8 mouse cellular contexts compared by ENCODE assay signal in the genomic region with DNA sequence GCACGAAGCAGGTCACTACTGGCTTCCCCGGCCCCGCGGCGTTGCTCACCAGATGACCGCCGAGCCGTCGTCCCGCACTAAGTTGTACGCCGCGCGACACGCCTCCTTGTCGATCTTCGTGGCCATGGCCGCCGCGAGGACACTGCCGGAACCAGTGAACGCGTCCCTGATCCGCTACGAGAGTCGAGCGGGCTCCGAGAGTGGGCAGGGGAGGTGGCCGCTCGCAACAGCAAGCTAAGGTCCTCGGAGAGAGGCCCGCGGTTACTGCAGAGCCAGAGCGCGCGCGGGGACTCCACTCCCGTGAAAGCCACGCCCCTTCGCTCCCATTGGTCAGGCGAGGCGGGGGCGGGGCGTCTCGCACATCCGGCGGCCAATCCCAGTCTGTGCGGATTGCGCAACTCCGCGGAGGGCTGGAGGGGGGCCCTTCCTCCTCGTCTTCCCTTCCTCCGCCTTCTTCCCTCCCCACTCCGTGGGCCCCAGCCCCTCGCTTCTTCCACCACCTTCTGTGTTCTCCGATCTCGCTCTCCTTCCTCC. TPM values are rescaled to one million over a fixed set of nuclear protein-coding genes. Genes with fewer than 3 reads are reported as not detected.
DNase-seq lines count a peak whose midpoint lies in the region; ATAC-seq and TF ChIP-seq lines count a peak whose summit lies in the region.

TSS of gene Cotl1 (minus strand) at position 270 of the 534 bp plus-strand sequence.

- H3K4me1 ChIP-seq in hindbrain, embryonic 10.5 days (replicated peaks) = peaks cover 69% of the 10 kb centered on the region
- peaks cover 14% of the 10 kb centered on the region; the same call in 1 of the 2 replicates for H3K4me1 ChIP-seq in lung, postnatal 0 days (ENCODE audit: insufficient read depth, low read depth, low read length)

- peaks cover 6% of the 10 kb centered on the region; the same call in 1 of the 2 replicates for H3K27me3 ChIP-seq in hindbrain, embryonic 10.5 days (ENCODE audit: insufficient read depth, poor library complexity, severe bottlenecking)
- no peaks in the 10 kb centered on the region for H3K27me3 ChIP-seq in lung, postnatal 0 days (replicated peaks; ENCODE audit: insufficient read depth, low read length)

- peak within 1 kb of the TSS; percentile 91 for H3K4me2 ChIP-seq in lung, postnatal 0 days (replicated peaks; ENCODE audit: low read depth, low read length)

- under 1% methylated on average over 57 of the region's 57 CpGs for WGBS in hindbrain, embryonic 10.5 days
- 0% methylated on average over 49 of the region's 57 CpGs for WGBS in lung, postnatal 0 days

- peak; percentile 83 for ATAC-seq in frontal cortex, adult (ENCODE audit: low TSS enrichment)
- peak; percentile 95 for ATAC-seq in lung, postnatal 0 days

- peak within 1 kb of the TSS; percentile 81 for H3K4me3 ChIP-seq in hindbrain, embryonic 10.5 days
- peak within 1 kb of the TSS; percentile 59 for H3K4me3 ChIP-seq in lung, postnatal 0 days (ENCODE audit: low read depth, low read length)

- TF ChIP-seq CTCF in lung, postnatal 0 days (IDR thresholded peaks at IDR 0.05) = no peak

- no peaks in the 10 kb centered on the region for H3K9me3 ChIP-seq in hindbrain, embryonic 10.5 days
- no peaks in the 10 kb centered on the region for H3K9me3 ChIP-seq in lung, postnatal 0 days (ENCODE audit: low read length)

- peak; percentile 68 for DNase-seq in MEL-GATA-1-ER (ENCODE audit: extremely low read depth, low read depth)
- peak; percentile 97 for DNase-seq in cerebellum, adult 8-10 months
- peak; percentile 94 for DNase-seq in hindbrain, embryonic 10.5 days (ENCODE audit: low spot score)
- DNase-seq in layer of hippocampus, adult 9-11 months = peak; percentile 98
- peak; percentile 99 for DNase-seq in lung, postnatal 0 days (ENCODE audit: low spot score)
- peak; percentile 95 for DNase-seq in ovary, postnatal 14 days (ENCODE audit: low spot score)
- DNase-seq in thymus, postnatal 14 days = peak; percentile 99

- peak within 1 kb of the TSS; percentile 51 for H3K9ac ChIP-seq in lung, postnatal 0 days (replicated peaks; ENCODE audit: low read depth)

- H3K36me3 ChIP-seq in hindbrain, embryonic 10.5 days = peaks cover 22% of the 10 kb centered on the region
- no peaks in the 10 kb centered on the region for H3K36me3 ChIP-seq in lung, postnatal 0 days (ENCODE audit: insufficient read depth, low read length)

- H3K27ac ChIP-seq in hindbrain, embryonic 10.5 days = peak within 1 kb of the TSS; percentile 92
- peak within 1 kb of the TSS; percentile 77 for H3K27ac ChIP-seq in lung, postnatal 0 days (ENCODE audit: low read length)

- TF ChIP-seq EP300 in lung, postnatal 0 days (IDR thresholded peaks at IDR 0.05) = no peak

RNA-seq across cellular contexts. Expression of gene Cotl1, which starts in this region (rescaled TPM):
- polyA plus RNA-seq in hindbrain, embryonic 10.5 days (2016; fragmentation: Nextera tagmentation; extraction: Ambion mirVana) = 273 and 545 TPM in 2 replicates
- 54.3 and 54.6 TPM in 2 replicates for polyA plus RNA-seq in lung, postnatal 0 days (2015; fragmentation: Nextera tagmentation; extraction: Ambion mirVana)

Comparison
In these comparisons a context has a peak if more than half of its experiments do, and no peak if none do; other contexts are left out.
1. Peak in every context shown above with its lines: DNase-seq, ATAC-seq, H3K4me3 ChIP-seq and H3K27ac ChIP-seq.